Mouse (Mus musculus) stomach, embryonic 15.5 days (tissue): Measurements from ENCODE around the gene Ergic3. TPM values are rescaled to one million over a fixed set of nuclear protein-coding genes. Genes with fewer than 3 reads are reported as not detected.

Source experiments
- polyA plus RNA-seq: library from polyadenylated mRNA; unstranded; fragments of >200 nt; fragmentation: Nextera tagmentation; extraction: Ambion mirVana; gene quantifications from 2 replicates; pipeline ENCODE4 v1.2.1, GENCODE M21; 2015

The Ergic3 gene
- polyA plus RNA-seq, 1 experiment from 2014 or later, result 206 TPM

Other genes with a start within 250 kb of the Ergic3 start
- 0.22 and 0.32 TPM in 2 replicates for gene Mmp24, start 232.7 kb upstream of the Ergic3 start, polyA plus RNA-seq
- 20.8 and 23.9 TPM in 2 replicates for gene BC029722, start 188.6 kb upstream of the Ergic3 start, polyA plus RNA-seq
- 212 and 227 TPM in 2 replicates for gene Eif6, start 181.1 kb upstream of the Ergic3 start, polyA plus RNA-seq
- gene Fam83c, start 173.2 kb upstream of the Ergic3 start, polyA plus RNA-seq, result 2.4 and 2.8 TPM in 2 replicates
- 64.5 and 72.0 TPM in 2 replicates for gene Uqcc1, start 77.7 kb upstream of the Ergic3 start, polyA plus RNA-seq
- not detected in 2 replicates for gene Gm15557, start 67.3 kb upstream of the Ergic3 start, polyA plus RNA-seq
- gene Gdf5, start 62.7 kb upstream of the Ergic3 start, polyA plus RNA-seq, result 0.67 and 0.69 TPM in 2 replicates
- gene Cep250, start 51.6 kb upstream of the Ergic3 start, polyA plus RNA-seq, result 21.3 and 22.8 TPM in 2 replicates
- 1.3 and 1.4 TPM in 2 replicates for gene 6430550D23Rik, start 68 bp upstream of the Ergic3 start, polyA plus RNA-seq
- 1.3 and 1.6 TPM in 2 replicates for gene Fer1l4, start 44.9 kb downstream of the Ergic3 start, polyA plus RNA-seq
- 2.5 and 3.3 TPM in 2 replicates for gene Spag4, start 57.1 kb downstream of the Ergic3 start, polyA plus RNA-seq
- 51.6 and 52.9 TPM in 2 replicates for gene Cpne1, start 103.9 kb downstream of the Ergic3 start, polyA plus RNA-seq
- gene Rbm12, start 103.9 kb downstream of the Ergic3 start, polyA plus RNA-seq, result 18.4 and 27.0 TPM in 2 replicates
- gene Gm28036, start 119.0 kb downstream of the Ergic3 start, polyA plus RNA-seq, result 12.6 and 12.9 TPM in 2 replicates
- gene Romo1, start 136.0 kb downstream of the Ergic3 start, polyA plus RNA-seq, result 350 and 376 TPM in 2 replicates
- 50.0 and 54.2 TPM in 2 replicates for gene Nfs1, start 136.1 kb downstream of the Ergic3 start, polyA plus RNA-seq
- gene Rbm39, start 172.2 kb downstream of the Ergic3 start, polyA plus RNA-seq, result 585 and 589 TPM in 2 replicates
- 55.5 and 69.4 TPM in 2 replicates for gene Phf20, start 188.4 kb downstream of the Ergic3 start, polyA plus RNA-seq